Mouse (Mus musculus): ENCODE data around the gene Trim13.

DNA sequence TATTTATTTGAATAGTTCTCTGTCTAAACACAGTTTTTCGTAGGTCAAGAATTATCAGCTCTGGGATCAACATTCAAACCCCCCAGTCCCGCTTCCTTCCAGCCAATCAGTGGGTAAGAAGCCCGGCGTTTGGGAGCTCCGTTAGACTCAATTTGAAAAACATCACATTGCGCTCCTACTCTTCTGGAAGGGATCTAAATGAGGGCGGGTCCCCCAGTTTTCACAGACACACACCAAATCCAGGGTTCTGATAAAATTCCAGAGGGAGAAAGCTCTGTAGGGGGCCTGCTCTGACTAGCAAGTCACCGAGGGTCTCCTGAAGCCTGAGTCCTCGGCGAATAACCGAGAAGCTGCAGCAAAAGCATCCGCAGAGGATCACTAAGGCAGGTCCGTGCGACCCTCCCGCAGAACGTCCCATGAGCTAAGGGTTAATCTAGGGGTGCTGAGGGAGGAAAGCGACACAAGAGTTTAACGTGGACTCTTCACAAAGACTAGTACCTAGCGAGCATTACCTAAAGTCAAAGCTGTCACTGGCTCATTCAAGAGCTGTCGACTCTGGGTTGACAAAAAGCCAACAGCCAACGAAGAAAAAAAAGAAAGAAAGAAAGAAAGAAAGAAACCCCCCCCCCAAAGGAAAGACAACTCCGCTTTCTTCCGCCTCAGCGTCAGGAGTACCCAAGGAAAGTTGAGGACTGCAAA, 49.3 kb downstream of the Trim13 start:
- TF ChIP-seq CTCF (IDR thresholded peaks at IDR 0.05; ENCODE audit: borderline replicate concordance, control insufficient read depth, extremely low read depth, insufficient read depth, low read length, poor library complexity) (no peak), POLR2A (IDR thresholded peaks at IDR 0.05; ENCODE audit: control insufficient read depth, extremely low read depth, insufficient read depth, low read length, poor library complexity) (no peak)

Measured in thymus, adult 2 months (tissue).